In the genomic region with DNA sequence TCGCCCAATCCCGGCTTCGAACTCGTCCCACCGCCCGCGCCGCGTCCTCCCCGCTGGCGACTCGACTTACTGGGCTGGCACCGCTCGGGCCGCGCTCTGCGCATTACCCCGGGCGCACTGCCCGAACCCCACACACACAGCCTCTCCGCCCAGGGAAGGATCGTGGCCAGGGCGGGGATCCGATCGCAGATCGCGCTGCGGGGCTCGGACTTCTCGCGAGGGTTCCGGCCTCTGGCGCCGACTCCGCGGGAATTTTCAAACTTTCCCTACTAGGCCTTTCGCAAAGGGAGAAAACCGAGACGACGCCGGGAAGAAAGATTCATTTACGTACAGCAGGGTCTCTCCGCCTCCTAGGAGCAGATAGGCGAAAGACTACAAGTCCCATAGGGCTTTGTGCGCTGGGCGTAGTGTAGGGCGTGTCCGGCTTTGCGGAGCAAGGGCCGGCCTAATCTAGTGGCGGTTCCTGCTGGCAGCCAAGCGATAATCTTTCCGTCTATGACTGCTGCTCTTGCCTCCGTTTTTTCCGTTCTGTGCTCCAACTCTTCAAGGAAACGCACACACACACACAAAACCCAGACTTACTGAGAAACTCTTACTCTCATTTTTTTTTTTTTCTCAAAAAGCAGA, we compare ENCODE assay signal across 8 mouse cellular contexts. TPM values are rescaled to one million over a fixed set of nuclear protein-coding genes. Genes with fewer than 3 reads are reported as not detected.
DNase-seq lines count a peak whose midpoint lies in the region; ATAC-seq and TF ChIP-seq lines count a peak whose summit lies in the region.

A gene (minus strand): TSS at position 168 of the 627 bp plus-strand sequence.

- peak within 1 kb of the TSS; percentile 96 for H3K9ac ChIP-seq in embryonic facial prominence, embryonic 15.5 days
- H3K9ac ChIP-seq in limb, embryonic 14.5 days (ENCODE audit: low read depth, low read length, severe bottlenecking) = peak within 1 kb of the TSS; percentile 96
- H3K9ac ChIP-seq in midbrain, postnatal 0 days (replicated peaks; ENCODE audit: low read length, poor library complexity, severe bottlenecking) = peak within 1 kb of the TSS; percentile 86

- peak within 1 kb of the TSS; percentile 99 for H3K27ac ChIP-seq in bone marrow, adult 2 months (ENCODE audit: control insufficient read depth, insufficient read depth, low read depth, low read length, poor library complexity)
- H3K27ac ChIP-seq in embryonic facial prominence, embryonic 15.5 days (replicated peaks) = peak within 1 kb of the TSS; percentile 99
- peak within 1 kb of the TSS; percentile 98 for H3K27ac ChIP-seq in limb, embryonic 14.5 days (replicated peaks; ENCODE audit: low read depth, low read length)
- H3K27ac ChIP-seq in midbrain, postnatal 0 days (ENCODE audit: low read depth, low read length) = peak within 1 kb of the TSS; percentile 89

- H3K9me3 ChIP-seq in embryonic facial prominence, embryonic 15.5 days (replicated peaks) = no peaks in the 10 kb centered on the region
- H3K9me3 ChIP-seq in limb, embryonic 14.5 days (ENCODE audit: control insufficient read depth, low read length) = no peaks in the 10 kb centered on the region
- H3K9me3 ChIP-seq in midbrain, postnatal 0 days (ENCODE audit: low read length) = no peaks in the 10 kb centered on the region

- H3K4me2 ChIP-seq in embryonic facial prominence, embryonic 15.5 days (replicated peaks) = peak within 1 kb of the TSS; percentile 62
- peak within 1 kb of the TSS; percentile 76 for H3K4me2 ChIP-seq in limb, embryonic 14.5 days (replicated peaks; ENCODE audit: low read depth, low read length, severe bottlenecking)
- H3K4me2 ChIP-seq in midbrain, postnatal 0 days (ENCODE audit: low read depth, low read length, poor library complexity, severe bottlenecking) = peak within 1 kb of the TSS; percentile 77

- H3K36me3 ChIP-seq in embryonic facial prominence, embryonic 15.5 days = no peaks in the 10 kb centered on the region; the same call in 1 of the 2 replicates
- H3K36me3 ChIP-seq in limb, embryonic 14.5 days (ENCODE audit: control insufficient read depth, insufficient read depth, low read length) = peaks cover 5% of the 10 kb centered on the region
- H3K36me3 ChIP-seq in midbrain, postnatal 0 days (ENCODE audit: insufficient read depth, low read length) = no peaks in the 10 kb centered on the region

- ATAC-seq in embryonic facial prominence, embryonic 15.5 days (ENCODE audit: insufficient number of reproducible peaks, low FRiP score, low TSS enrichment, low read depth) = peak; percentile 98
- ATAC-seq in limb, embryonic 14.5 days (ENCODE audit: low FRiP score, low read depth) = peak; percentile 97
- ATAC-seq in midbrain, postnatal 0 days (ENCODE audit: low FRiP score) = peak; percentile 98

- TF ChIP-seq CTCF in bone marrow, adult 2 months (IDR thresholded peaks at IDR 0.05; ENCODE audit: control insufficient read depth, insufficient read depth, low read length) = peak; percentile 33; the same call in 1 of the 2 replicates
- peak; percentile 53 for TF ChIP-seq CTCF in midbrain, postnatal 0 days (IDR thresholded peaks at IDR 0.05)

- DNase-seq in 416B (ENCODE audit: low read depth) = peak; percentile 99
- peak; percentile 99 for DNase-seq in heart, adult 8-10 months (ENCODE audit: low spot score)
- DNase-seq in kidney, adult 9 months = peak; percentile 99
- peak; percentile 99 for DNase-seq in limb, embryonic 14.5 days (ENCODE audit: low spot score)
- peak; percentile 99 for DNase-seq in midbrain, postnatal 0 days (ENCODE audit: low spot score)
- DNase-seq in spleen, postnatal 14 days (ENCODE audit: low spot score in 2 of 2) = peak; percentile 86 to 91

- peak; percentile 98 for TF ChIP-seq POLR2A in bone marrow, adult 2 months (IDR thresholded peaks at IDR 0.05; ENCODE audit: borderline replicate concordance, control insufficient read depth, low read depth, low read length)
- TF ChIP-seq POLR2A in limb, embryonic 14.5 days (IDR thresholded peaks at IDR 0.05; ENCODE audit: borderline replicate concordance, extremely low read depth, insufficient read depth, insufficient read length) = peak; percentile 98

- H3K4me1 ChIP-seq in bone marrow, adult 2 months (ENCODE audit: control insufficient read depth, insufficient read depth, low read length) = no peaks in the 10 kb centered on the region
- peaks cover 18% of the 10 kb centered on the region for H3K4me1 ChIP-seq in embryonic facial prominence, embryonic 15.5 days
- H3K4me1 ChIP-seq in limb, embryonic 14.5 days (ENCODE audit: control insufficient read depth, insufficient read depth, low read length) = peaks cover 10% of the 10 kb centered on the region; the same call in 1 of the 2 replicates
- H3K4me1 ChIP-seq in midbrain, postnatal 0 days (ENCODE audit: insufficient read depth, low read length) = 0 out of 2 replicates have a peak, but pooled peaks cover 7% of the 10 kb centered on the region

- WGBS in bone marrow, adult 2 months = under 1% methylated on average over 56 of the region's 56 CpGs
- WGBS in embryonic facial prominence, embryonic 15.5 days = under 1% methylated on average over 56 of the region's 56 CpGs
- WGBS in limb, embryonic 14.5 days = under 1% methylated on average over 49 of the region's 56 CpGs
- 1% methylated on average over 55 of the region's 56 CpGs for WGBS in midbrain, postnatal 0 days

- H3K4me3 ChIP-seq in bone marrow, adult 2 months (replicated peaks; ENCODE audit: control insufficient read depth, low read depth, low read length) = peak within 1 kb of the TSS; percentile 85
- H3K4me3 ChIP-seq in embryonic facial prominence, embryonic 15.5 days (replicated peaks) = peak within 1 kb of the TSS; percentile 92
- peak within 1 kb of the TSS; percentile 90 for H3K4me3 ChIP-seq in limb, embryonic 14.5 days (replicated peaks; ENCODE audit: low read length)
- H3K4me3 ChIP-seq in midbrain, postnatal 0 days (ENCODE audit: low read depth, low read length) = peak within 1 kb of the TSS; percentile 92

- no peaks in the 10 kb centered on the region for H3K27me3 ChIP-seq in embryonic facial prominence, embryonic 15.5 days
- H3K27me3 ChIP-seq in limb, embryonic 14.5 days (ENCODE audit: control insufficient read depth, insufficient read depth, low read length) = no peaks in the 10 kb centered on the region
- H3K27me3 ChIP-seq in midbrain, postnatal 0 days (ENCODE audit: insufficient read depth, low read length) = no peaks in the 10 kb centered on the region

RNA-seq across cellular contexts. Expression of the gene that starts here (rescaled TPM):
- 21.7 and 41.3 TPM in 2 replicates for polyA plus RNA-seq in bone marrow, adult 2 months (2011; ENCODE audit: insufficient read depth, insufficient read length, low replicate concordance, missing spikeins)
- 20.7 and 21.7 TPM in 2 replicates for polyA plus RNA-seq in embryonic facial prominence, embryonic 15.5 days (2015; fragmentation: Nextera tagmentation; extraction: Ambion mirVana)
- total RNA-seq in heart, adult 8-10 months (2022) = 10 to 100 TPM; 15.5 to 20.3 (median 16.8) TPM
- 28.1 and 31.5 TPM in 2 replicates for polyA plus RNA-seq in limb, embryonic 14.5 days (2012; rRNA removed)
- 28.2 and 30.6 TPM in 2 replicates for polyA plus RNA-seq in limb, embryonic 14.5 days (2014; fragmentation: Nextera tagmentation; extraction: Ambion mirVana)
- 20.7 and 31.9 TPM in 2 replicates for total RNA-seq in midbrain, postnatal 0 days (2014; rRNA removed)
- 6.4 and 9.3 TPM in 2 replicates for polyA plus RNA-seq in midbrain, postnatal 0 days (2015; fragmentation: Nextera tagmentation; extraction: Ambion mirVana)

Comparison
In these comparisons a context has a peak if more than half of its experiments do, and no peak if none do; other contexts are left out.
1. Peak in every context shown above with its lines: DNase-seq, ATAC-seq, H3K4me3 ChIP-seq and H3K27ac ChIP-seq.